Mouse (Mus musculus): ENCODE data around the gene Rnf40. TPM values are rescaled to one million over a fixed set of nuclear protein-coding genes. Genes with fewer than 3 reads are reported as not detected.

The Rnf40 gene
- polyA plus RNA-seq, 1 experiment = 4.4 TPM

- Histone ChIP-seq H3K4me1 (ENCODE audit: control insufficient read depth) (no peaks in the 10 kb centered on the region), H3K36me3 (ENCODE audit: control insufficient read depth) (peaks cover 100% of the 10 kb centered on the region), H3K27me3 (ENCODE audit: control insufficient read depth) (no peaks in the 10 kb centered on the region), H3K4me3 (replicated peaks) (no peak overlapping the region), H3K9me3 (ENCODE audit: control insufficient read depth, low read length) (peaks cover 2% of the 10 kb centered on the region; the same call in 1 of the 2 replicates)
- TF ChIP-seq TAL1 (IDR thresholded peaks at IDR 0.05; ENCODE audit: low read length) (no peak), GATA1 (IDR thresholded peaks at IDR 0.05; ENCODE audit: low read length) (no peak)
Observed at GRCm38 (mm10) chr7:127596747-127597146, 8.2 kb downstream of the Rnf40 start.

GRCm38 (mm10) chr7:127600612-127601011 lies 12.0 kb downstream of the Rnf40 start:
- Histone ChIP-seq H3K4me1 (ENCODE audit: control insufficient read depth) (no peaks in the 10 kb centered on the region), H3K9me3 (ENCODE audit: control insufficient read depth, low read length) (peaks cover 2% of the 10 kb centered on the region; the same call in 1 of the 2 replicates), H3K4me3 (replicated peaks) (no peak overlapping the region), H3K36me3 (ENCODE audit: control insufficient read depth) (peaks cover 94% of the 10 kb centered on the region), H3K27me3 (ENCODE audit: control insufficient read depth) (no peaks in the 10 kb centered on the region)
- TF ChIP-seq GATA1 (IDR thresholded peaks at IDR 0.05; ENCODE audit: low read length) = no peak
- no peak for TF ChIP-seq TAL1 (IDR thresholded peaks at IDR 0.05; ENCODE audit: low read length)

DNA sequence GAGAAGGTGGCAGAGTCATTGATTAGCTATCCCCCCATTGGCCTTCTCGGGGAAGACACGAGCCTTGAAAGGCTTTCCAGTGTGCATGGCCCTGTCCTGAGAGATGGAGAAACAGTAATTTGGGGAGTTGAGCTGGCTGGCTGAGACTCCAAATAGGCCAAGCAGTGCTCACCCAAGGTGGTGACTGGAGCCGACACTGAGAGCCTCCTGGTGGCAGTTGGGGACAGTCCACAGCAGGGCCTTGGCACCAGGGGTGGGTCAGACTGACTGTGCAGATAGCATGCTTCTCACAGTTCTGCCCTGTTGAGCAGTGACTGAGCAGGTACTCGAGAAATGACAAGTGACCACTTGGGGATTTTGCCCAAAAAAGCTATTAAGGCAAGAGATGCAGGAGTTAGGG lies 13.2 kb downstream of the Rnf40 start:
- Histone ChIP-seq H3K4me1 (ENCODE audit: control insufficient read depth) (no peaks in the 10 kb centered on the region), H3K9me3 (ENCODE audit: control insufficient read depth, low read length) (no peaks in the 10 kb centered on the region), H3K27me3 (ENCODE audit: control insufficient read depth) (no peaks in the 10 kb centered on the region), H3K4me3 (replicated peaks) (no peak overlapping the region), H3K36me3 (ENCODE audit: control insufficient read depth) (peaks cover 83% of the 10 kb centered on the region)
- TF ChIP-seq TAL1 (IDR thresholded peaks at IDR 0.05; ENCODE audit: low read length) (no peak), GATA1 (IDR thresholded peaks at IDR 0.05; ENCODE audit: low read length) (no peak)

DNA sequence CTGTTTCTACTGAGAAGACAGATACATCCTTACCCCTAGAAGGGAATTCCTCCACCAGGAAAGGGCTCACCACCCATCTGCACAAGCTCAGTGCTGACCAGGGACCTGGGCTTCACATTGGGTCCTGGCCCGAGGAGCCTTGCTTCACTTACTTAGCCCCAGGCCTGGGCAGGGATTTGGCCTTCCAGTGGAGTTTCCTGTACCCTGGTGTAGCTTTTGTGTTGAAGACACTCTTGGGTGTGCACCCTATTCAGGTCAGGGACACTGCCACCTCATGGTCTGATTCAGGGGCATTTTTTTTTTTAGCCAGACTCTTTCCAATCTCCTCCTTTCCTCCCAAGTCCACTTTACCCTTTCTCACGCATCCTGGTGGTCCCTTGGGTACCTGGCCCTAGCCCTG lies 14.3 kb downstream of the Rnf40 start:
- peaks cover 73% of the 10 kb centered on the region for H3K36me3 ChIP-seq (ENCODE audit: control insufficient read depth)
- no peaks in the 10 kb centered on the region for H3K9me3 ChIP-seq (ENCODE audit: control insufficient read depth, low read length)
- TF ChIP-seq TAL1 (IDR thresholded peaks at IDR 0.05; ENCODE audit: low read length) = no peak
- no peak for TF ChIP-seq GATA1 (IDR thresholded peaks at IDR 0.05; ENCODE audit: low read length)
- H3K27me3 ChIP-seq (ENCODE audit: control insufficient read depth) = no peaks in the 10 kb centered on the region
- no peak overlapping the region for H3K4me3 ChIP-seq (replicated peaks)
- peaks cover 2% of the 10 kb centered on the region; the same call in 1 of the 2 replicates for H3K4me1 ChIP-seq (ENCODE audit: control insufficient read depth)

- H3K9me3 ChIP-seq (ENCODE audit: control insufficient read depth, low read length) = no peaks in the 10 kb centered on the region
- H3K36me3 ChIP-seq (ENCODE audit: control insufficient read depth) = peaks cover 60% of the 10 kb centered on the region
- no peak for TF ChIP-seq TAL1 (IDR thresholded peaks at IDR 0.05; ENCODE audit: low read length)
- no peak for TF ChIP-seq GATA1 (IDR thresholded peaks at IDR 0.05; ENCODE audit: low read length)
- H3K4me3 ChIP-seq (replicated peaks) = no peak overlapping the region
- peaks cover 2% of the 10 kb centered on the region; the same call in 1 of the 2 replicates for H3K4me1 ChIP-seq (ENCODE audit: control insufficient read depth)
- no peaks in the 10 kb centered on the region for H3K27me3 ChIP-seq (ENCODE audit: control insufficient read depth)
Observed at GRCm38 (mm10) chr7:127604256-127604655, 15.7 kb downstream of the Rnf40 start.

- H3K9me3 ChIP-seq (ENCODE audit: control insufficient read depth, low read length) = peaks cover 14% of the 10 kb centered on the region
- no peak overlapping the region for H3K4me3 ChIP-seq (replicated peaks)
- H3K36me3 ChIP-seq (ENCODE audit: control insufficient read depth) = peaks cover 57% of the 10 kb centered on the region
- peaks cover 2% of the 10 kb centered on the region; the same call in 1 of the 2 replicates for H3K4me1 ChIP-seq (ENCODE audit: control insufficient read depth)
- no peaks in the 10 kb centered on the region for H3K27me3 ChIP-seq (ENCODE audit: control insufficient read depth)
- no peak for TF ChIP-seq GATA1 (IDR thresholded peaks at IDR 0.05; ENCODE audit: low read length)
- TF ChIP-seq TAL1 (IDR thresholded peaks at IDR 0.05; ENCODE audit: low read length) = no peak
Observed at GRCm38 (mm10) chr7:127607150-127607549, 18.6 kb downstream of the Rnf40 start.

DNA sequence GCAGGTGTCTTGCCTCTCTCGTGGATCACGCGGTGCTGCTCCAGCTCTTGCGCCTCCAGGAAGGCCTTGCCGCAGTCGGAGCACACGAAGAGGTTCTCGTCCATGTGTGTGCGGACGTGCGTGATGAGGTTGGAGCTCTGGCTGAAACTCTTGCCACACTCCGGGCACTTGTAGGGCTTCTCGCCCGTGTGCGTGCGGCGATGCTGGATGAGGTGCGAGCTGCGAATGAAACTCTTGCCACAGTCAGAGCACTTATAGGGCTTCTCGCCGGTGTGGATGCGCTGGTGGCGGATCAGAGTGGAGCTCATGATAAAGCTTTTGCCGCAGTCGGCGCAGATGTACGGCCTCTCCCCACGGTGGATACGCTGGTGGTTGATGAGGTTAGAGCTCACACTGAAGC lies 22.4 kb downstream of the Rnf40 start:
- Histone ChIP-seq H3K9me3 (ENCODE audit: control insufficient read depth, low read length) (peaks cover 14% of the 10 kb centered on the region), H3K4me1 (ENCODE audit: control insufficient read depth) (peaks cover 22% of the 10 kb centered on the region), H3K27me3 (ENCODE audit: control insufficient read depth) (peaks cover 29% of the 10 kb centered on the region), H3K36me3 (ENCODE audit: control insufficient read depth) (peaks cover 33% of the 10 kb centered on the region), H3K4me3 (replicated peaks) (no peak overlapping the region)
- TF ChIP-seq GATA1 (IDR thresholded peaks at IDR 0.05; ENCODE audit: low read length) (no peak), TAL1 (IDR thresholded peaks at IDR 0.05; ENCODE audit: low read length) (no peak)

- peaks cover 32% of the 10 kb centered on the region for H3K27me3 ChIP-seq (ENCODE audit: control insufficient read depth)
- H3K4me1 ChIP-seq (ENCODE audit: control insufficient read depth) = peaks cover 26% of the 10 kb centered on the region
- H3K9me3 ChIP-seq (ENCODE audit: control insufficient read depth, low read length) = peaks cover 14% of the 10 kb centered on the region
- H3K36me3 ChIP-seq (ENCODE audit: control insufficient read depth) = peaks cover 33% of the 10 kb centered on the region
- TF ChIP-seq GATA1 (IDR thresholded peaks at IDR 0.05; ENCODE audit: low read length) (no peak), TAL1 (IDR thresholded peaks at IDR 0.05; ENCODE audit: low read length) (no peak)
- no peak overlapping the region for H3K4me3 ChIP-seq (replicated peaks)
Observed at GRCm38 (mm10) chr7:127611561-127611960, 23.0 kb downstream of the Rnf40 start.

GRCm38 (mm10) chr7:127613501-127613900 lies 24.9 kb downstream of the Rnf40 start:
- TF ChIP-seq TAL1 (IDR thresholded peaks at IDR 0.05; ENCODE audit: low read length) = no peak
- TF ChIP-seq GATA1 (IDR thresholded peaks at IDR 0.05; ENCODE audit: low read length) = no peak
- Histone ChIP-seq H3K36me3 (ENCODE audit: control insufficient read depth) (peaks cover 31% of the 10 kb centered on the region), H3K27me3 (ENCODE audit: control insufficient read depth) (peaks cover 32% of the 10 kb centered on the region), H3K4me3 (replicated peaks) (no peak overlapping the region), H3K9me3 (ENCODE audit: control insufficient read depth, low read length) (peaks cover 16% of the 10 kb centered on the region), H3K4me1 (ENCODE audit: control insufficient read depth) (peaks cover 30% of the 10 kb centered on the region)

GRCm38 (mm10) chr7:127614091-127614490 lies 25.5 kb downstream of the Rnf40 start:
- no peak for TF ChIP-seq TAL1 (IDR thresholded peaks at IDR 0.05; ENCODE audit: low read length)
- no peak for TF ChIP-seq GATA1 (IDR thresholded peaks at IDR 0.05; ENCODE audit: low read length)
- Histone ChIP-seq H3K4me1 (ENCODE audit: control insufficient read depth) (peaks cover 30% of the 10 kb centered on the region), H3K4me3 (replicated peaks) (peak overlapping the region; percentile 74), H3K27me3 (ENCODE audit: control insufficient read depth) (peaks cover 32% of the 10 kb centered on the region), H3K9me3 (ENCODE audit: control insufficient read depth, low read length) (peaks cover 16% of the 10 kb centered on the region), H3K36me3 (ENCODE audit: control insufficient read depth) (peaks cover 31% of the 10 kb centered on the region)

Data from erythroblast, embryonic 14.5 days (primary cell).